Mouse (Mus musculus): ENCODE data around the gene Psmb7.

DNA sequence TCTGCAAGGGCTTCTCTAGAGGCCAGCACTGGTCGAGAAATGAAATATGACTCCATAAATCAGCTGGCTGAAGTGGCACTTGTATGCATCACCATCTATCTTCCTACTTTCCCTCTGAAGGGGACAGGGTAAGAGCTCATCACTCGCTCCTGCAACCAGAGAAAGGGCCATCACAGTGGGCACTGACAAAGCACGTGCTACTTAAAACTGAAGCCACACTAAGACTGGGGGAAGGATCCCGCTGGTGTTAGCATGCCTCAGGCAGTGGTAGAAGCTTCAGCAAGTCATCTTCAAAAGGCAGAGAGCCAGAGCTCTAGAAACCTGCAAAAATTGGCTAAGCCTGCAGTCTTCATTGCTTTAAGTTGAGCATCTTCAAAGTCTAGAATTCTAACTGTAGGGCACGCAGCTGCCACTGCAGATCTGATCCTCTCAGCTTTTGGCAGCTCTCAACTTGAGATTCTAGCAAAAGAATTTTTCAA is 35.0 kb downstream of the Psmb7 start:
- no peak for TF ChIP-seq POLR2A (IDR thresholded peaks at IDR 0.05; ENCODE audit: borderline replicate concordance, low read depth, low read length)
- TF ChIP-seq CTCF (IDR thresholded peaks at IDR 0.05; ENCODE audit: low read depth, low read length) = no peak
